Mouse (Mus musculus) testis, adult 2 months (tissue): Measurements from ENCODE around the gene Hypk.

Experiments
- CTCF ChIP-seq: fragments of 200-500 bp; IDR thresholded peaks from 2 replicates; pipeline ENCODE4 v1.5.1; 2012; ENCODE audit warnings: low read depth, mild to moderate bottlenecking, inconsistent platforms, low read length, moderate library complexity; ENCODE audit not compliant: control insufficient read depth, insufficient read depth, insufficient replicate concordance
- POLR2A ChIP-seq: fragments of 200-500 bp; IDR thresholded peaks from 2 replicates; pipeline ENCODE4 v1.6.1; 2012; ENCODE audit warnings: low read depth, mild to moderate bottlenecking, inconsistent platforms, low read length, moderate library complexity; ENCODE audit not compliant: control insufficient read depth

GRCm38 (mm10) chr2:121448739-121449535 lies 4.2 kb upstream of the Hypk start, which contains the start of gene Serf2:
- TF ChIP-seq CTCF (no peak), POLR2A (peak; percentile 97)
